Mouse (Mus musculus): ENCODE data around the gene Rtn4r. TPM values are rescaled to one million over a fixed set of nuclear protein-coding genes. Genes with fewer than 3 reads are reported as not detected.

The Rtn4r gene
- 0.87 and 1.4 TPM in 2 replicates for polyA plus RNA-seq (2016; fragmentation: Nextera tagmentation; extraction: Ambion mirVana)

- Histone ChIP-seq H3K27ac (replicated peaks) (peak within 1 kb of the TSS; percentile 81), H3K9me3 (no peaks in the 10 kb centered on the region), H3K36me3 (replicated peaks) (no peaks in the 10 kb centered on the region), H3K4me1 (peaks cover 15% of the 10 kb centered on the region), H3K4me3 (peak within 1 kb of the TSS; percentile 80), H3K27me3 (replicated peaks; ENCODE audit: low read depth, poor library complexity, severe bottlenecking) (peaks cover 96% of the 10 kb centered on the region)
- WGBS: under 1% methylated on average over 95 of the region's 96 CpGs
- DNase-seq (ENCODE audit: low spot score): peak; percentile 75
Measured at GRCm38 (mm10) chr16:18127241-18127861, at the start of gene Rtn4r. Gene Rtn4r, plus strand, starts transcription at chr16:18127642.

- H3K36me3 ChIP-seq (replicated peaks): peaks cover 34% of the 10 kb centered on the region
- H3K27ac ChIP-seq (replicated peaks): no peak overlapping the region
- 84% methylated on average over 5 of the region's 5 CpGs for WGBS
- no peak for DNase-seq (ENCODE audit: low spot score)
- no peaks in the 10 kb centered on the region for H3K9me3 ChIP-seq
- H3K4me3 ChIP-seq: no peak overlapping the region
- no peaks in the 10 kb centered on the region for H3K27me3 ChIP-seq (replicated peaks; ENCODE audit: low read depth, poor library complexity, severe bottlenecking)
- H3K4me1 ChIP-seq: no peaks in the 10 kb centered on the region
Measured at GRCm38 (mm10) chr16:18078314-18079015, 49.0 kb upstream of the Rtn4r start.

GRCm38 (mm10) chr16:18079300-18079699 lies 48.1 kb upstream of the Rtn4r start:
- no peaks in the 10 kb centered on the region for H3K9me3 ChIP-seq
- no peak for DNase-seq (ENCODE audit: low spot score)
- peaks cover 27% of the 10 kb centered on the region for H3K36me3 ChIP-seq (replicated peaks)
- H3K4me1 ChIP-seq: no peaks in the 10 kb centered on the region
- no peak overlapping the region for H3K27ac ChIP-seq (replicated peaks)
- WGBS: 86% methylated on average over 2 of the region's 2 CpGs
- no peak overlapping the region for H3K4me3 ChIP-seq
- no peaks in the 10 kb centered on the region for H3K27me3 ChIP-seq (replicated peaks; ENCODE audit: low read depth, poor library complexity, severe bottlenecking)

GRCm38 (mm10) chr16:18080171-18080570 lies 47.3 kb upstream of the Rtn4r start:
- H3K9me3 ChIP-seq: no peaks in the 10 kb centered on the region
- no peak overlapping the region for H3K27ac ChIP-seq (replicated peaks)
- H3K4me3 ChIP-seq: no peak overlapping the region
- DNase-seq (ENCODE audit: low spot score): no peak
- H3K27me3 ChIP-seq (replicated peaks; ENCODE audit: low read depth, poor library complexity, severe bottlenecking): no peaks in the 10 kb centered on the region
- 88% methylated on average over 7 of the region's 7 CpGs for WGBS
- no peaks in the 10 kb centered on the region for H3K4me1 ChIP-seq
- H3K36me3 ChIP-seq (replicated peaks): peaks cover 24% of the 10 kb centered on the region

- Histone ChIP-seq H3K27ac (replicated peaks) (no peak overlapping the region), H3K36me3 (replicated peaks) (peaks cover 24% of the 10 kb centered on the region), H3K4me3 (no peak overlapping the region), H3K4me1 (no peaks in the 10 kb centered on the region), H3K27me3 (replicated peaks; ENCODE audit: low read depth, poor library complexity, severe bottlenecking) (no peaks in the 10 kb centered on the region), H3K9me3 (no peaks in the 10 kb centered on the region)
- 81% methylated on average over 10 of the region's 10 CpGs for WGBS
- no peak for DNase-seq (ENCODE audit: low spot score)
Measured at GRCm38 (mm10) chr16:18081149-18081827, 46.2 kb upstream of the Rtn4r start.

- 88% methylated on average over 1 of the region's 1 CpGs for WGBS
- Histone ChIP-seq H3K4me3 (no peak overlapping the region), H3K27ac (replicated peaks) (no peak overlapping the region), H3K36me3 (replicated peaks) (peaks cover 17% of the 10 kb centered on the region), H3K27me3 (replicated peaks; ENCODE audit: low read depth, poor library complexity, severe bottlenecking) (peaks cover 2% of the 10 kb centered on the region), H3K9me3 (no peaks in the 10 kb centered on the region), H3K4me1 (peaks cover 3% of the 10 kb centered on the region; the same call in 1 of the 2 replicates)
- no peak for DNase-seq (ENCODE audit: low spot score)
Measured at GRCm38 (mm10) chr16:18082291-18082690, 45.2 kb upstream of the Rtn4r start.

GRCm38 (mm10) chr16:18083231-18083951 lies 44.1 kb upstream of the Rtn4r start:
- 85% methylated on average over 18 of the region's 18 CpGs for WGBS
- H3K9me3 ChIP-seq: no peaks in the 10 kb centered on the region

GRCm38 (mm10) chr16:18084262-18084661 lies 43.2 kb upstream of the Rtn4r start:
- 91% methylated on average over 7 of the region's 7 CpGs for WGBS
- H3K9me3 ChIP-seq: no peaks in the 10 kb centered on the region

More at GRCm38 (mm10) chr16:18083231-18083951, 44.1 kb upstream of the Rtn4r start:
- Histone ChIP-seq H3K27ac (replicated peaks) (peak overlapping the region; percentile 19; the same call in 1 of the 2 replicates), H3K27me3 (replicated peaks; ENCODE audit: low read depth, poor library complexity, severe bottlenecking) (peaks cover 11% of the 10 kb centered on the region), H3K36me3 (replicated peaks) (peaks cover 14% of the 10 kb centered on the region), H3K4me3 (no peak overlapping the region), H3K4me1 (peaks cover 14% of the 10 kb centered on the region)
- no peak for DNase-seq (ENCODE audit: low spot score)

GRCm38 (mm10) chr16:18087101-18087500 lies 40.3 kb upstream of the Rtn4r start:
- no peaks in the 10 kb centered on the region for H3K9me3 ChIP-seq
- H3K4me3 ChIP-seq: no peak overlapping the region
- peaks cover 33% of the 10 kb centered on the region for H3K4me1 ChIP-seq
- no peak overlapping the region for H3K27ac ChIP-seq (replicated peaks)
- WGBS: 92% methylated on average over 5 of the region's 5 CpGs
- DNase-seq (ENCODE audit: low spot score): no peak
- H3K27me3 ChIP-seq (replicated peaks; ENCODE audit: low read depth, poor library complexity, severe bottlenecking): peaks cover 17% of the 10 kb centered on the region
- H3K36me3 ChIP-seq (replicated peaks): no peaks in the 10 kb centered on the region

More at GRCm38 (mm10) chr16:18084262-18084661, 43.2 kb upstream of the Rtn4r start:
- Histone ChIP-seq H3K36me3 (replicated peaks) (peaks cover 9% of the 10 kb centered on the region), H3K4me3 (no peak overlapping the region), H3K27me3 (replicated peaks; ENCODE audit: low read depth, poor library complexity, severe bottlenecking) (peaks cover 11% of the 10 kb centered on the region), H3K4me1 (peaks cover 22% of the 10 kb centered on the region), H3K27ac (replicated peaks) (no peak overlapping the region)
- no peak for DNase-seq (ENCODE audit: low spot score)

GRCm38 (mm10) chr16:18096348-18096747 lies 31.1 kb upstream of the Rtn4r start:
- Histone ChIP-seq H3K9me3 (no peaks in the 10 kb centered on the region), H3K36me3 (replicated peaks) (no peaks in the 10 kb centered on the region), H3K4me3 (no peak overlapping the region), H3K27me3 (replicated peaks; ENCODE audit: low read depth, poor library complexity, severe bottlenecking) (no peaks in the 10 kb centered on the region), H3K4me1 (no peaks in the 10 kb centered on the region), H3K27ac (replicated peaks) (no peak overlapping the region)
- DNase-seq (ENCODE audit: low spot score): no peak
- 72% methylated on average over 5 of the region's 5 CpGs for WGBS

- Histone ChIP-seq H3K9me3 (no peaks in the 10 kb centered on the region), H3K36me3 (replicated peaks) (no peaks in the 10 kb centered on the region), H3K4me3 (no peak overlapping the region), H3K4me1 (peaks cover 7% of the 10 kb centered on the region), H3K27me3 (replicated peaks; ENCODE audit: low read depth, poor library complexity, severe bottlenecking) (no peaks in the 10 kb centered on the region), H3K27ac (replicated peaks) (no peak overlapping the region)
- WGBS: 74% methylated on average over 4 of the region's 4 CpGs
- DNase-seq (ENCODE audit: low spot score): no peak
Measured at GRCm38 (mm10) chr16:18102816-18103215, 24.6 kb upstream of the Rtn4r start.

GRCm38 (mm10) chr16:18103366-18103765 lies 24.1 kb upstream of the Rtn4r start:
- Histone ChIP-seq H3K27me3 (replicated peaks; ENCODE audit: low read depth, poor library complexity, severe bottlenecking) (no peaks in the 10 kb centered on the region), H3K4me3 (no peak overlapping the region), H3K9me3 (no peaks in the 10 kb centered on the region), H3K4me1 (peaks cover 7% of the 10 kb centered on the region), H3K36me3 (replicated peaks) (no peaks in the 10 kb centered on the region), H3K27ac (replicated peaks) (no peak overlapping the region)
- no peak for DNase-seq (ENCODE audit: low spot score)
- WGBS: 96% methylated on average over 1 of the region's 1 CpGs

All from embryonic facial prominence, embryonic 10.5 days (tissue).